Mouse (Mus musculus) cerebellum, adult 8-10 months (tissue): Measurements from ENCODE around the gene Gm10273.
"Not testable (repeated sequence)": the region's sequence is repeated elsewhere in the genome, so short reads cannot be mapped to it uniquely, and the experiment has no call there.

Experiments
- DNase-seq: peaks from one replicate; pipeline ENCODE4 v3.0.0; 2022

Gene Gm10273

DNA sequence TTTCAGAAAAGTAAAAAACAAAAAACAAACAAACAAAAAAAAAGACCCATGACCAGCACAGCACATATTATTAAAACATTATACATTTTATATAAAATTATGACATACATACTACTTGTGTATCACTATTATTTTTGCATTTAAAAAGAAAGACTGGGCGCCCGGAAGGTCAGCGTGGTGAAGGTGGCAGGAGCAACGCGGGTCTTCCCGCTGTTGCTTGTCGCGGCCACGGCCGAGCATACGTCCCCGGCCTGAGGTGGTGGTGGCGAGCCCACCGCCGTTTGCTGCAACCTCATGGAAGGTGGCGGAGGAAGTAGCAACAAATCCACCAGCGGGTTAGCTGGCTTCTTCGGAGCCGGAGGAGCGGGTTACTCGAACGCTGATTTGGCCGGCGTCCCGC lies at the start of gene Gm10273:
TSS of gene Gm10273 (plus strand) at position 172 of the 400 bp plus-strand sequence.
- not testable (repeated sequence) for DNase-seq

DNA sequence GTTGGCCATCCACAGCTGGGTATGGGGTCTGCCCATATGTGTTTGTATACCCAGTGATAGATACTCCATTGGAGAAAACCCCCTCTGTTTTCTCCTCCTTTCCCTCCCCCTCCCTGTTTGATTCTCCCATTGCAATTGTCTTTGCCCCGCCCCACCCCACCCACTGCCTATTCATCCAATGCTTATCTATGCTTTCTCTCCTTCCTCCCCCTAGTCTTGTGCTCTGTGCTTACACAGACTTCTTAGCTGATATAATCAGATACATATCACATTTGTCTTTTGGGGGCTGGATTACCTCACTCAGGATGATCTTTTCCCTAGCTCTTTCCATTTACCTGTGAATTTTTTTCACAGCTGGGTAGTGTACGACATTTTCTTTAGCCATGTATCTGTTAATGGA lies 48.9 kb upstream of the Gm10273 start:
- DNase-seq = no peak

- DNase-seq = no peak
Observed at GRCm38 (mm10) chr10:59348200-59348599, 47.2 kb upstream of the Gm10273 start.

GRCm38 (mm10) chr10:59349536-59349935 lies 45.9 kb upstream of the Gm10273 start:
- no peak for DNase-seq

DNA sequence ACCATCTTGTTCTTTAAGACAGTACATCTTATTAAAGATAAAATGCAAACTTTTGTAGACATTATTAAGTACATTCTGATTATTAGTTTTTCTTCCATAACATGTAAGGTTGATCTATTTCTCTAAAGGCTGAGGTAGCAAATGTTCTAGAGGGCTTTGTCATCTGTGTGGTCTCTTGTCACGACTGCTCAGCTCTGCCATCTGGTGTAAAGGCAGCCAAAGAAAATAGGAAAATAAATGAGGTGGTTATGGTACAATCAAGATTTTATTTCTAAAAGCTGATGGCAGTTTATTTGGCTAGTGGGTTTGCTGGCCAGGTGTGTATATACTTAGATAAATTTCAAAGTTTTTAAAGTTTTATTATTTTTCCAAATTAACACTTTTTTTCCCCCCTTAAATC lies 42.4 kb upstream of the Gm10273 start:
- no peak for DNase-seq

DNA sequence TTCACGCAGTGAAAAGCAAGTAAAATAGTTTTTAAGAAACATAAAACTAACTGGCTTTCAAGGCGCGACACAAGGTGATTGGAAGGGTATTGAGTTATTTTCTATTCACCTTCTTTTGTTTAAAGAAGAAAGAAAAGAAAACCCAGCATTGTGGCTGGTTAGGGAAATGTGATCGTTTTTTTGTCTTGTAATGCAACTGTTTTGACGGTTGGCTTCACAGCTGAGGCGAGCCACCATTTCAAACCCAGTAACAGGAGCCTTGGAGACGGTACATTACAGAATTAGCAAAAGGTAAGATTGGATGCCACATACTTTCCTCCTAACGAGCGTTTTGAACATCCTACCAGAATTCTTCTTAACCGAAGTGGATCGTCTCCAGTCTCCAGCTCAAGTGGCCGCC lies 41.3 kb upstream of the Gm10273 start:
- no peak for DNase-seq

DNA sequence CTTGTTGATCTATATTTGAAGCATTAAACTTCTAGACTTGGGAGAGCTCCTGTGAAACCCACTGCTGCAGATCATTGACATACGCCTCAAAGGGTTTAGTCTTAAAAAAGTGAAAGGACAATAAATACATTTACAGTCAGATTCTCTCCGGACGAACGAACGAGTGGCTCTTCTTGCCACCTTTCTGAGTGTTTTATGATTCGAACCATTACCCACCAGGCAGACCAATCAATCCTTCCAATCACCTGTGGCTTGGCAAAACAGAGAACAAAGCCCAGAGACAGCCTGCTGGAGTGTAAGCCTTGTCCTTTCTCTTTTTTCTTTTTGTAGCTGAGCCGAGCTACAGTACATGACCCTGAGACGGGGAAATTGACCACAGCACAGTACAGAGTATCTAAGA lies 40.4 kb upstream of the Gm10273 start:
- no peak for DNase-seq

GRCm38 (mm10) chr10:59358744-59359143 lies 36.7 kb upstream of the Gm10273 start:
- DNase-seq = no peak

DNA sequence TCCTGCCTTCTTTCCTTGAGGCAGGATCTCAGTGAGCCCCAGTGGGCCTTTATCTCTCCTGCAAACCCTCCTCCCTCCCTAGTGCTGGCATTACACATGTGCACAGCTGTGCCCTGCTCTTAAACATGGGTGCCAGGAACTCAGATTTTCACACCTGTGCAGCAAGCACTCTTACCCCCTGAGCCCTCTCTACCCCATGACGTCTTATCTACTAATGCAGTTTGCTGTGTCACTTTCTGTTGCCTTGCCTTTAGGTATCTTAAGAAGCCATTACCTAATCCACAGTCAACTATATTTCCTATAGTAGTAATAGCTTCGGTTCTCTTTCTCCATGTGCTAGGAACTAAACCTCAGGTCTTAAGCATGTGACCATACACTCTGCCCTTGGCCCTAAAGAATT lies 32.2 kb upstream of the Gm10273 start:
- DNase-seq = no peak

DNA sequence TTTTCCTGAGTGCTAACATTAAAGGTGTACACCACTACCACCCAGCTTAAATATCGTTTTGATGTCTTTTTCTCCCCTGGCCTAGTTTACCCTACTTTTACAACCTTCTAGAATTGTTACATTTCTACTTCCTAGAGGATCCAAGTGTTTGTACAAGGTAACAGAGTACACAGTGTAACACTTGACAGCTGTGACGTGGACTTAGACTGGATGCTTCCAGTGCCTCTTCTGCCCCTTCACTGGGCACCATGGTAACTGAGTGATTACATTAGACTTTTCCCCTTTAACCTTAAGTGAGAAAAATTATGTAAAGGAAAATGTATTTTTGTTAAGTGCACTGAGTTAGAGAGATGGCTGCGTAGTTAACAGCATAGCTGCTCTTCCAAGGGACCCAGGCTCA lies 30.9 kb upstream of the Gm10273 start:
- no peak for DNase-seq

DNA sequence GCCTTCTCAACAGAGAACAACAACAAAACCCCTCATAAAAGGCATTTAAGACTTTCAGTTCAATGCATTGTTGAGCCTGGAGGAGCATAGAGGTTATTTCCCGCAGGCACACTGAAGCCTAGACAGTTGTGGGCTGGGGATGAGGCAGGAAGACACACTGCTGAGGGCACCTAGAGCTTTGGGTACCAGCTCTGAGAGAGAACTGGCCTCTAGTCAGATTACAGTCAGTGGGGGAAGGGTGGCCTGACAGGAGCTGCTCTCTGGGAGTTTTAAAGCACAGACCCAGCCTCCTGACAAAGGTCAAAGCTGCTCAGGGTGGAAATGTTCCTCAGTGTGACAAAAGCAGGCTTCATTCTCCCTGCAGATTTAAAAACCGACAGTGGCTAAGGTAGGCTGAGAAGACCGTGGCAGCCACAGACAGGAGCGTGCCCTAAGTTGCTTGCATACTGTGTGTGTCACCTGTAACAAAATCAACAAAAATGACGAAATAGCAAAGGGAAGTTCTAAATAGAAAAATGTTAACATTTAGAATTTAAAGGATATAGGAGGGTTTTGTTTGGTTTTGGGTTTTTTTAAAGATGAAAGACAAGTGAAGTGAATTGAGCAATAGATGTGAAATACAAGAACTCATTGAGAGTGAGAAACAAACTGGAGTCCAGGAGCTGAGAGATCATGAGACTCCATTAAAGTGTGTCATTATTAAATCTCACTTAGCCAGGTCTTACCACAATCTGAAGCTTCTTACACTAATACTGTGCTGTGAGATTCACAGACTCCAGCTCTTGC lies 29.4 kb upstream of the Gm10273 start:
- no peak for DNase-seq

DNA sequence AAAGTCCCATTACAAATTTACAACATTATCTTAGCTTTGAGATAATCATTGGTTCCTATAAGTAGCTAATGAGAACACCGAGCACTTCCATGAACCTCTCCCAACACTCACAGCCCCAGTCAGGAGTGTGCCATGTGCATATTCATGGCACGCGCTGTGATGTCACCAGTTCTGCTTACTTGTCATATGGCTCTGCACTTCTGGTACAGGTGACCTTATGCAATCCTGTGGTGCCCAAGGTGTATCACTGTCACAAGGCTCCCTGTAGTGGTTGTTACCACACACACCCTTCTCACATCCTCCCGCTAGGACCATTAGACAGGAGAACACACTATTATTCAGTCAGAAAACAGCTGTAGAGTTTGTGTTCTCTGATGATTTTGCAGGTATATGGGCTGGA lies 28.7 kb upstream of the Gm10273 start:
- DNase-seq = no peak

- DNase-seq = no peak
Observed at GRCm38 (mm10) chr10:59367206-59367605, 28.2 kb upstream of the Gm10273 start.

DNA sequence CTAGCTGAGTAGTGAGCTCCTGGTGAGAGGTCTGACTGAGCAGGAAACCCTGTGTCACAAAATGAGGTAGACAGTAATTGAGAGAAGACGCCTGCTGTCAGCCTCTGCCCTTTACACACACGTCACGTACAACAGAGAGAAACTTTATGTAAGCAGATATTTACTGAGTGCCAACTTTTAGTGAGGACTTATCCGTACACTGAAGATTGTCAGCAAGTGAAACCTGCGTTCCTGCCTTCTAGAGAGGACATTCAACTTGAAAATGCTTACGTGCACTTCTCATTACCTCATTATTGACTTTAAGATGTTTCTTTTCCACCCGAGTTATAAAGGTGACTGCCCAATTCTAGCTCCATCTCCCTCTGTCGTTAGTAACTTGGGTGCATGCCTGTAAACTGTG lies 26.7 kb upstream of the Gm10273 start:
- DNase-seq = no peak

DNA sequence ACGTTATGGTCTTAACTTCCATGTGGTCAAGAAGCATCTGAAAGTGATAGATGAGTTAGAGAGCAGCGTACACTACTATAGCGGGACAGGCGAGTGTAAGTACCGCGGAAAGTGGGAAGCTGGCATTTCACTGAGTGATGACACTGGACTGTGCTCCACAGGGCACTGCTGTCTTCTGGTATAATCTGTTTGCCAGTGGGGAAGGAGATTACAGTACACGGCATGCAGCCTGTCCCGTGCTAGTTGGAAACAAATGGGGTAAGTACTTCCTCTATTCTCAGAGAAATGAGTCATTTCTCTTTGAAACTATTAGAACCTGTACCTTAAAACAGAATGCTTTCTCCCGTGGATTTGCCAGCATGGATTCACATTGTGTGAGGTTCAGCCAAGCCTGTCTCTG lies 26.0 kb upstream of the Gm10273 start:
- no peak for DNase-seq

DNA sequence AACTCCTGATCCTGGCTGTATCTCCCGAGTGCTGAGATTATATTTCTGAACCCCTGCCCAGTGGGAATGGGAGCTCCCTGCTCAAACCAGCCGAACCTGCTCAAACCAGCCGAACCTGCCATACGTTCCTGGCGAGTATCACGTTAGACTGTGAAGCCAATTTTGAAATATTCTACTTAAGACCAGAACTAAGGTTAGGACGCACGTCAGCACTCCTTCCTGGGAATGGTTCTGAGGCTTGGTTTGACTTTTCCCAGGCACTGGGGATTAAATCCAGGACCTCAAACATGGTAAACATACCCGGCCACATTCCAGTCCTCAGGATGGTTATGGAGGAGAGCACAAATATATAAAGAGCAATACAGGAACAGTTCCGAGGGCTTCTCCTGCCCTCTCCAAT lies 17.5 kb upstream of the Gm10273 start:
- no peak for DNase-seq

DNA sequence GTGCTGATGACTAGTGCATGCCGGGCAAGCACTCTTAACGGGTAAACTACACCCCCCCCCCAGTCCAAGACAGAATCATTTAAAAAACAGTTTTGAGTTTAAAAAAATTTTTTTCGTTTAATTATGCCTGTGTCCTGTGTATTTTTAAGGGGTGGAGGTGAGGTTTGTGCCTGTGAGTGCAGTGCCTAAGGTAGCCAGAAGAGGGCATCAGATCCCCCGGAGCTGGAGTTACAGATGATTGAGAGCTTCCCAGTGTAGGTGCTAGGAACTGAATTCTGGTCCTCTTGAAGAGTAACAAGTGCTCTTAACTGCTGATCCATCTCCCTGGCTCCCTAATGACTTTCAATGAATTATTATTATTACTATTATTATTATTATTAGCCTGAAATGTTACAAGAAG lies 16.7 kb upstream of the Gm10273 start:
- no peak for DNase-seq

GRCm38 (mm10) chr10:59379927-59380326 lies 15.5 kb upstream of the Gm10273 start:
- DNase-seq = no peak

DNA sequence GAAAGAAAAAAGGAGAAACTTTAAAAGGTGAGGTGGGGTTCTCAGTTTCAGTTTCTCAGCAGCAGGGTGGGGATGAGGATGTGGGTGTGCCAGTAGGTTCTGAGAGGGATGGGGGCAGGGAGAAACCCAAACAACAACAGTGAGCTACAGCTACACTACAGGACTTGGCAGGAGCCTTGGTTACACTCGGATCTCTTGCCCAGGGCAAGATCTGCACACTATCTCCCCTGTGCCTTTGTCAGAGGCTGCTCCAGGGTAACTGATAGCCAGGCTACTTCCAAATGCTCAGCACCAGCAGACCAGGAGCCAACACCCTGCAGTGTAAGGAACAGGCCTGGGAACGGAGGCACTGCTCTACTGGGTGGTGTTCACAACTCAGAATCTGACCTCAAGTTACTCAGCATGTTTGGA lies 15.0 kb upstream of the Gm10273 start:
- DNase-seq = no peak

DNA sequence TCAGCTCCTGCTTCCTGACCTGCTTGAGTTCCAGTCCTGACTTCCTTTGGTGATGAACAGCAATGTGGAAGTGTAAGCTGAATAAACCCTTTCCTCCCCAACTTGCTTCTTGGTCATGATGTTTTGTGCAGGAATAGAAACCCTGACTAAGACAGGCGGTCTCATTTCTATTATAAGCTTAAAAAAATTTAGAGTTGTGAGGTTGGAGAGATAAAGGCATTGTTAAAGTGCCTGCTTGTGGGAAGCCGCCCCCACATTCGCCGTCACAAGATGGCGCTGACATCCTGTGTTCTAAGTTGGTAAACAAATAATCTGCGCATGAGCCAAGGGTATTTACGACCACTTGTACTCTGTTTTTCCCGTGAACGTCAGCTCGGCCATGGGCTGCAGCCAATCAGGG lies 13.9 kb upstream of the Gm10273 start:
- DNase-seq = not testable (repeated sequence)

DNA sequence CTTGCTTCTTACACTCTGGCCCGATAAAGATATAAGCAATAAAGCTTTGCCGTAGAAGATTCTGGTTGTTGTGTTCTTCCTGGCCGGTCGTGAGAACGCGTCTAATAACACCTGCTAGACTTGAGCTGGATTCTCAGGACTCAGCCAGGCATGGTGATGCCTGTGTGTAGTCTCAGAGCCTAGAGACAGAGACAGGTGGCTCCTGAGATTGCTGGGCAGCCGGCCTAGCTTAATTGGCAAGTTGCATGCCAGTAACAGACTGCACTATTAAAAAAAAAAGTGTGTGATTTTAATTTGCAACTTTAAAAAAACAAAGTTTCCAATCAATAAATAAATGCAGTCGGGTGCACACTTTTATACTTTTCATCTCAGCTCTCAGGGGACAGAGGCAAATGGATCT lies 8.5 kb upstream of the Gm10273 start:
- DNase-seq = peak; percentile 55

DNA sequence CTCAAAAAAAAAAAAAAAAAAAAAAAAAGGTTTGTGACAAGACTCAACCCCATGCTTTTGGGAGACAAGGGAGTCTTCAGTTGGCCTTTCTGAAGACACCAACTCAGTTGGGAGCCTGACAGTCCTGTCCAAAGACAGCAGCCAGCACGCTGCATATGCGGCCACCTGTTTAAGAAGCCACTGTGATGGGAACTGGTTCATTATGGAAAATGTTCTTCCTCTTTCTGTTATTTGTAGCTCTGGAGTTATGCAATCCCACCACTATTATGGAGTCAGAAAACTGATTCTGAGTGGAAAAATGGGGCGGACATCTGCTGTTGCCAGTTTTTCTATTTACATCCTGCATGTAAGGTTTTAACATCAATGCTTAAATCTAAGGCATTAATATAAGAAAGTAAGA lies 5.8 kb upstream of the Gm10273 start:
- no peak for DNase-seq

DNA sequence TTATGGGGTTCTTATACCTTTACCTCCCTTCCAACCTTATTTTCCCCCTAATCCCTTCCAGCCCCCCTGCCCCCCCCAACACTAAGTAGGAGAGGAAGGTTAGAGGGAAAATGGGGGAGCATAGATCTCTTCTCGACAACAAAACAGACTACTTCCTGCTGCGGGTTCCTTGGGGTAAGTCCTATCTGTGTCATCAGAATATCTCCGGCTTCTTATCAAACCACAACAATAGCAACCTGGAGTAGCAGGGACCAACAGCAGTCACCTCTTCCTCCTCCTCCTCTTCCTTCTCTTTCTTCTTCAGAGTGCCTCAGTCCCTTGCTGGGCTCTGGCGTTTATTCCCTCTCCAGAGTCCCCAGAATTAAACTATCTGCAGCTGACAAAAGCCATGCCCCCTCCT lies 3.5 kb upstream of the Gm10273 start:
- DNase-seq = no peak

GRCm38 (mm10) chr10:59402899-59403792 lies 7.7 kb downstream of the Gm10273 start, which contains the start of gene Pla2g12b:
Gene Pla2g12b (plus strand): TSS chr10:59403660.
- DNase-seq = no peak
